Mouse (Mus musculus) splenic B cell, adult 2 months (primary cell): ENCODE measurements around the gene Trak1.
A peak's percentile ranks its signal among the peaks of the same experiment; 100 is the strongest.

ENCODE experiments used
- DNase-seq: peaks from one replicate; pipeline ENCODE4 v3.0.0-alpha.2; 2011; ENCODE audit warnings: low read depth, low spot score
- H3K27me3 ChIP-seq: 2 replicates; pipeline ENCODE4 v1.6.1; 2012; ENCODE audit warnings: mild to moderate bottlenecking, low read length, moderate library complexity, mixed read lengths; ENCODE audit not compliant: control insufficient read depth, poor library complexity, insufficient read depth, severe bottlenecking
- H3K36me3 ChIP-seq: 2 replicates; pipeline ENCODE4 v1.6.1; 2012; ENCODE audit warnings: mild to moderate bottlenecking, low read length, moderate library complexity, mixed read lengths; ENCODE audit not compliant: control insufficient read depth, poor library complexity, insufficient read depth, severe bottlenecking

Trak1 gene

DNA sequence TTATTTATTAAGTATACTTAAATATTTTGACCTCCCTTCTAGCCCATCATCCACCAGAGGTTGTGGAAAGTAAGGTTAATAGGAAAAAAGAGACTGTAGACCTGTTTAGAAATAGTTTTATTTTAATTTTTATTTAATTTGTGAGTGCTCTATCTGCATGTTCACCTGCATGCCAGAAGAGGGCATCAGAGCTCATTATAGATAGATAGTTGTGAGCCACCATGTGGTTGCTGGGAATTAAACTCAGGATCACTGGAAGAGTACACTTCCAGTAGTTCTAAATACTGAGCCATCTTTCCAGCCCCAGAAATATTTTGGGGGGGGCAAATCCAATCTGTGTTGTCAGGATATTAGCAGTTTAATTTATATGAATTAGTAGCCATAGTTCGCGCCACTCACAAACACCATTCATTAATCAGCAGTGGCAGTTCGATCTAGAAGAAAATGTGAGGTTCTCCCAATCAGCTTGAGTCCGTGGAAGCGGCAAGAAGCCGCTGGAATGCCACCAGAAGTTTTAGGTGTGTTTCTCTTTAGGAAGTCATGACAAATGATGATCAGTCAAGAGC, 13.6 kb upstream of the Trak1 start:
- Histone ChIP-seq H3K27me3 (no peaks in the 10 kb centered on the region), H3K36me3 (no peaks in the 10 kb centered on the region)
- DNase-seq = peak; percentile 59

DNA sequence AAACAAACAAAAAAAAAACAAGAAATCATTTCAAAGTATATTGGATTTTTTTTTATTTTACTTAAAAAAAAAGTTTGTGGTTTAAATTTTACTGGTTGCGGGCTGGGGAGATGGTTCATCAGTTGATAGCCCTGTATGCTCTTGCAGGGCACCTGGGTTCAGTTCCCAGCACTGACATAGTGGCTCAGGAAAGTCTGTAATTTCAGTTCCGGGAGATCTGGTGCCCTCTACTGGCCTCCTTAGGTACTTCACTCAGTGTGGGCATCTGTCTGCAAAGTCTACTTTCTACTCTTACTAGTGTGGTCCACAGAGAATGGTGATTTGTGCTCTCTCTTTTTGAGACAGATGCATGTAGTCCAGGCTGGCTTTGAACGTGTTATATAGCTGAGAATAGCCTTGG, 12.9 kb upstream of the Trak1 start:
- DNase-seq = peak; percentile 82

DNA sequence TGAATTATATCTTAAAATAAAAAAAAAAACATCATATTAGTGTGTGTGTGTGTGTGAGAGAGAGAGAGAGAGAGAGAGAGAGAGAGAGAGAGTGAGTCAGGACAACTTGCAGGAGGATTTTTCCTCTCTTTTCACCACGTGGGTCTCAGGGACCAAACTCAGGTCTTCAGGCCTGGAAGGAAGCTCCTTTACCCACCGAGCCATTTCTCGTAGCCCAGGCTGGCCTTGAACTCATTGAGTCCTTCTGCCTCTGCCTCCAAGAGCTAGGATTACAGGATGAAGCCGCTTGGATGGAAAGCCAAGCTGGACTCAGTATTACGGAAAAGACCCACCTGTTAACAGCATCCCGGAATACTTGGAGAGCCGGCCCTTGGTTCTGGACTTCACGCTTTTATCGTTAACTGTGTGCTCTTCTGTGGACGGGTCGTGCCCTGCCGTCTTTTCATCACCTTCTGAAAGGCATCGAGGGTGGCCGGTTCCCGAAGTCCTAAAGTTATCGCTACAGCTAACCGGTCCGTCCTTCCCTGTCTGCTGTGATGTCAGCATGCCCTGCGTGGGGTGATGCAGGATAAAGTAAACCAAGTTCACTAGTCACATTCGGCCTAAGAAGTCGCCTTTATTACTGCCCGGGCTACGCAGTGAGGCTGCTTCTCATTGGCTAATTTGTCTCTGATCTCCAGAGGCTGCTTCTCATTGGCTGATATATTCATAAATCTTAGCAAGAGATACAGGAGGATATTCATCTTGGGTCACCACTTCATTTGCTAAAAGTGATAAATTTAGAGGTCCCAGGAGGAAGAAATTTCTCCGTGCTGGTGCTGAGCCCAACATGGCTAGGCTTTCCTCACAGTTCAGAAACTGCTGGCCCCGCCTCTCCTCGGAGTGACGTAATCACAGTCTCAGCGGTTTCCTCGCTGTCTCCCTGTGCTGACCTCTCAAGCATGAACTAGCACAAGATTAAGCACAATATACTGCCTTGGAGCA, 11.7 kb upstream of the Trak1 start:
- Histone ChIP-seq H3K27me3 (no peaks in the 10 kb centered on the region), H3K36me3 (no peaks in the 10 kb centered on the region)
- DNase-seq = peak; percentile 90

More for the DNA sequence above, 12.9 kb upstream of the Trak1 start:
- no peaks in the 10 kb centered on the region for H3K36me3 ChIP-seq
- H3K27me3 ChIP-seq = no peaks in the 10 kb centered on the region

DNA sequence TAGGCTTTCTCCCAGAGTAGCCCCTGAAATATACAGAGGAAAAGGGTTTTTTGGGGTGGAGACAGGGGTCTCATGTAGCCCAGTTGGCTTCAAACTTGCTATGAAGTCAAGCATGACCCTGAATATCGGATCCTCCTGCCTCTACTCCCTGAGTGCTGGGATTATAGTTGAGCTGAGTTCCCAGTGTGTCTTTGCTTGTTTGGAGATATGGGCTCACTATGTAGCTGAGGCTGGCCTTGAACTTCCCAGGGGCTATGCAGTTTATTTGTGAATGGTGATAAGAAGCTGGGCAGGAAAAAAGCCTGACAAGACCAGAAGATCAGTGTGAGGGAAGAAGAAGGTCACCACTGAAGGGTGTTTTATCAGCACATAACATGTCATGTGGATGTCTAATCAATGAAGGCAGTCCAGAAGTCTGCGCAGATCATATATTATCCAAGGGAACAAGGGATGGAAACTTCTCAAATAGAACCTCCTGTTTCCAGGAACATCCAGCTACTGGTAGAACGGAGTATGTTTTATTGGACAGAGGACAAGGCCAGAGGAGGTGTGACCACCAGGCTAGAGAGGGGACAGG, 10.9 kb upstream of the Trak1 start:
- Histone ChIP-seq H3K27me3 (no peaks in the 10 kb centered on the region), H3K36me3 (no peaks in the 10 kb centered on the region)
- no peak for DNase-seq

DNA sequence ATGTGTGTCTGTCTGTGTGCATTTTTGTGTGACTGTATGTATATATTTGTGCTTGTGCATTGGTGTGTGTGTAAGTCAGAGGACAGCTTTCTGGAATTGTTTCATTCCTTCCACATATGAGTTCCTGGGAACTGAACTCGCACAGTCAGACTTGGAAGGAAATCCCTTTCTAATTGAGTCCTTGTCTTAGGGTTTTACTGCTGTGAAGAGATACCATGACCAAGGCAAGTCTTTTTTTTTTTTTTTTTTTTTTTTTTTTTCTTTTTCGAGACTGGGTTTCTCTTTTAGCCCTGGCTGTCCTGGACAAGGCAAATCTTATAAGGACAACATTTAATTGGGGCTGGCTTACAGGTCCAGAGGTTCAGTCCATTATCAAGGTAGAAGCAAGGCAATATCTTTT, 6.0 kb upstream of the Trak1 start:
- H3K27me3 ChIP-seq = no peaks in the 10 kb centered on the region
- DNase-seq = no peak
- H3K36me3 ChIP-seq = no peaks in the 10 kb centered on the region

DNA sequence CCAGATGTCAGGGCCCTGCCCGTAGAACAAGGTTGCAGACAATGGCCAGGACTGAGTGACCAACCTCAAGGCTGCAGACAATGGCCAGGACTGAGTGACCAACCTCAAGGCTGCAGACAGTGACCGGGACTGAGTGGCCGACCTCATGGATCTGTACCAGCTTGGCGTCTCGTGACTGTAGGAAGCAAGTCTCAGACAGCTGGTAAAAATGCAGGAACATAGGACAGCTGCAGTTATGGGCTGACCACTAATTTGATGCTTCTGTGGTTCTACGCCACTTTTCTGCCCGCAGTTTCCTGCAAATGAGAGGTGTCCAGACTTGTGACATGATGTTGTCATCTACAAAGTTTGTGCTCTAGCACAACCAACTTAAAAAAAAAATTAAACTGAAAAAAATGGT, 4.1 kb upstream of the Trak1 start:
- no peaks in the 10 kb centered on the region for H3K36me3 ChIP-seq
- DNase-seq = no peak
- H3K27me3 ChIP-seq = no peaks in the 10 kb centered on the region

DNA sequence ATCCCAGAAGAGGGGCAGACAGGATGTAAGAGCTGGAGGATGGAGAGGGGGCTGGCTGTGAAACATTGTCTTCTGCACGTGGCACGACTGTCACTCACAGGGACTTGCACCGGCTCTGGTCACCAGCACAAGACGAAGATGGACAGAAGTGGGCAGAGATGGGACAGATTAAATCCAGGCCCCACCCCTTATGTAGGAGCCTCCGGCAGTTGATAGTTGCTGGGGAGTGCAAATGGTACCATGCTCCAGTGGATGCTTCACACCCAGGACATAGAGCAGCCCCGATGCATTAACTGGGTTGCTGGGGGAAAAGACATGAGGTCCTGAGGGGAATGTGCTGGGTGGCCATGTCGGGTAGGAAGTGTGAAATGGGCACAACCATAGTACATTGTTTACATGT, 2.1 kb upstream of the Trak1 start:
- H3K36me3 ChIP-seq = no peaks in the 10 kb centered on the region; the same call in 1 of the 2 replicates
- no peaks in the 10 kb centered on the region for H3K27me3 ChIP-seq
- DNase-seq = no peak

DNA sequence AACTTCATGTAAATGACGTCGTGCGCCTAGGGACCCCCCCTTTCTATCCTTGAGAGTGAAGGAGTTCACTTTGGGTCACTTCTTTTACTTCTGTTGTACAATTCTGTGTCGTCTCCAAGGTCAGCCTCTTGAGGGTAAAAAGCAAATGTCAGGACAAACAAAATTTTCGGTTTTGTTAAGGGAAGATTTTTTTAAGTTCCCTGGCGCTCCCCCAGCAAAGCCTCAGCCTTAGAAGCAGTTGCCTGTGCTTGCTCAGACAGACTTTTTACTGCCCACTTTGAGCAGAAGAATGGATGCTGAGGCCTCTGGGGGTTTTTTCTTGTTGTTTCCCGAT, 730 bp downstream of the Trak1 start:
- no peaks in the 10 kb centered on the region; the same call in 1 of the 2 replicates for H3K36me3 ChIP-seq
- H3K27me3 ChIP-seq = no peaks in the 10 kb centered on the region
- no peak for DNase-seq

DNA sequence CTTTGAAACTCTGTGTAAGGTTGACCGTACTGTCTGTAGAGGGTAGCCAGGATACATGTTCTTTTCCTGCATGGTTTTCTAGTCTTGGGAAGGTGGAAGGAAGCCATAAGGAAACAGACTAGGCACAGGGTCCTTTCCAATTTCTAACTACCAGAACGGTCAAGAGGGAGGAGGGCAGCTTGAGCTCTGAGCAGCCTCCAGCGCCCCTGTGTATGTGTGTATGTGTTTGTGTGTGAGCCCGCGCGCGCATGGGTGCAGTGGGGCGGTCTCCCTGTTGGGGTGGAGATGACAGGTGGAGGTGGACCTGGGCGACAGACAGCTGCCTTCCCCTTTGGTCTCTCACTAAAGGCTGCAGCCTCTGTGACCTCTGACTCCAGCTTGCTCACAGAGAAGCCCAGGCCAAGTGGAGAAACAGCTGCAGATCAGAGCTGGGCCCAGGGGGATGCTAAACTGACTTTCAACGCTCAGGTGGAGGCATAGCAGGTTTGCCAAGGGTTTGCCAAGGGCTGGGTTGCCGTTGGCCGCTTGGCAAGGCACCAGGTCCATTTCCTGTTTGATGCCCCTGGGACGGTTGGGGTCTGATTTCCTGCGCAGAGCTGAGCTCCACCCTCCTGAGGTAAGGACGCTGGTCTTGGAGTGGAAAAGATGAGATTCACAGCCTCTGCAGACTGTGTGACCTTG, 1.2 kb downstream of the Trak1 start:
- DNase-seq = peak; percentile 79

DNA sequence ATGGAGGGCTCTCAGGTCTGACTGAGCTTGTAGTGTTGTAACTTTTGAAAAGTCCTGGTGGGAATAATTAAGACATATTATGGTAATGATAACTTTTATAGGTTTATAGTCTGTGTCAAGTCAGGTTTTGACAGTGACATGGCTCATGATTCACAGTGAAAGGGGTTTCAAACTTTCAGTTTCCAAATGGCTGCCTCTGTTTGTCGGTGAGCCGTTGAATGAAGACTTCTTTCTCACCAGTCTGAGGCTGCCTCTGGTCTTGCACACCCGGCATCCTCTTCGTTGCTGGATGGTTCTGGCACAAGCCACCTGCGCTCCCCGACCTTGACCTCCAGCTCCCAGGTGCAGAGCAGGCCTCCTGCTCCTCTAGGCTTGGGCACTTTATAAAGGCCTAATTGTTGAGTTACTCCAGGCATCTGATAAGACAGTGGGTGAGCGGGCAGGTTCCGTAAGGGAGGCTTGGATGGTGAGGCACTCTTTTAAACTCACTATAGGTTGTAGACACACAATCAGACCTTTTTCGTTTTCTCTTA, 2.0 kb downstream of the Trak1 start:
- DNase-seq = peak; percentile 56

More for the DNA sequence above, 1.2 kb downstream of the Trak1 start:
- H3K36me3 ChIP-seq = no peaks in the 10 kb centered on the region; the same call in 1 of the 2 replicates
- H3K27me3 ChIP-seq = no peaks in the 10 kb centered on the region

DNA sequence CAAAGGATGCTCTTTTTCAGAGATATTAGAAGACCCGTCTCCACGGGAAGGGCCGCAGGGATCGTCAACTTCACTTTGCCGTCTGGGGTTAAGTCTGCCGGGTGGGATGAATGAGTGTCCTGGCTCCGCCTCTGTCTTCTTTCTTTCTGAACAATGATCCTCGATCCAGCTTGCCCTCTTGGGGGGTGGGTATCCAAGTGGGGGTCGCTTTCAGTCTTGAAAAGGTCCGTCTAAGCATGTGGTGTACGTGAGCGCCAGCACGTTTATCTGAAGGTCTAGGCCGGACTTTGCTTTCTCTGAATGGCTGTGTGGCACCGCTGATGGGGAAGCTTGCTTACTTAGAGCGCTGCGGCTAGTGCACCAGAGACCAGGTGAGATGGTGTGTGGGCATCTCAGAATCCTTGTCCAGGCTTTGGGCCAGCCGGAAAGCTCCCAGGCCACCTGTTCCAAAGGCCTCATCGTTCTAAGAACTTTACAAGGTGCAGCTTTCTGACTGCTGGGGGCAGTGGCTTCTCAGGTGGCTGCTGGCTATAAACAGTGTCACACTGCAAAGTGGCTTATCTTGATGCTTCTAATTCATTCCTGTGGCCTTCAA, 2.8 kb downstream of the Trak1 start:
- no peaks in the 10 kb centered on the region; the same call in 1 of the 2 replicates for H3K36me3 ChIP-seq
- H3K27me3 ChIP-seq = no peaks in the 10 kb centered on the region
- no peak for DNase-seq

More for the DNA sequence above, 2.0 kb downstream of the Trak1 start:
- H3K27me3 ChIP-seq = no peaks in the 10 kb centered on the region
- H3K36me3 ChIP-seq = no peaks in the 10 kb centered on the region; the same call in 1 of the 2 replicates

DNA sequence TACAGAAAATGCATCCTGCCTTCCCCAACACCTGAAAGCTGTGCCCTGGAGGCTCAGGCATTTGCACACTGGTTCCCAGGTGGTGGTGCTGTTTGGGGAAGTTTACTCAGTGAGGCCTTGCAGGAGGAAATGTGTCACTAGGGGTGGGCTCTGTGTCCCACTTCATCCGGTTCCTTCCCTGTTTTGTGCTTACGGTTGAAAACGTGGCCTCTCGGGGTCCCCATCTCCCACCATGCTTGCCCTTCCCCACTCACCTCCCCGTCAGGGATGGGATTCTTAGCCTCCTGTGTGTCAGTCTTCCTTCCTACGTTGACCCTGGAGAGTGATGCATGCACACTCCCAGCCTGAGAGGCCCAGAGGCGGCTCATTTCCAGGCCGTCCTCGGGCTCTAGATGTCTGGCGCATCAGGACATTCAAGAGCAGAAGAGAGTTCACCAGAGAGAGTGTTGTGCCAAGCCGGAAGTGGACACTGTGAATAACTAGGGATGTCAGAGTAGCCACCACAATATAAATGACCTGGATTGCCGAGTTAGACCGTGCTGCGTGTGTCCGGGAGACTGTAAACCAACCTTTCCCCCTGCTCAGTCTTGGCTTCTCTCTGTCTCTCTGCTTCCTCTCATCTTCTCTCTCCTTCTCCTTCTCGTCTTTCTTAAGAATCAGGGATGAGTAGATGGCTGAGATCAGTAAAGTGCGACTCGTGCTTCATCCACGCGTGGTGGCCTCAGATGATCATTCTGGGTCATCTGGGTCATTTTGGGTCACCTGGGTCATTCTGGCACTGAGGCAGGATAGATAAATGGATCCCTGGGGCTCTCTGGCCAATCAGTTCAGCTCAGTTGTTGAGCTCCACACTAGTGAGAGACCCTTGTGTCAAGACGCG, 4.0 kb downstream of the Trak1 start:
- Histone ChIP-seq H3K27me3 (no peaks in the 10 kb centered on the region), H3K36me3 (no peaks in the 10 kb centered on the region; the same call in 1 of the 2 replicates)
- peak; percentile 74 for DNase-seq

DNA sequence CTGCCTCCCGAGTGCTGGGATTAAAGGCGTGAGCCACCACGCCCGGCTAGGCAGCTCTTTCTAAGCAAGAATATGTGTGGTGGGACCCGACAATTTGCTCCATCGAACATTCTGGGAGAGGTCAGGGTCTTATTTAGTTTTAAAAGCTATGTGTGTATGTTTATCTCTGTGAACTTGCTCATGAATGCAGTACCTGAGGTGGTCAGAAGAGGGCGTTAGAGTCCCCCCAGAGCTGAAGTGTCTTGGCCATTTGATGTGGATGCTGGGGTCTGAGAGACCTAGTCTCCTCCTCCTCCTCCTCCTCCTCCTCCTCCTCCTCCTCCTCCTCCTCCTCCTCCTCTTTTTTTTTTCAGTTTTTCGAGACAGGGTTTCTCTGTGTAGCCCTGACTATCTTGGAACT, 5.2 kb downstream of the Trak1 start:
- peak; percentile 69 for DNase-seq
- Histone ChIP-seq H3K27me3 (no peaks in the 10 kb centered on the region), H3K36me3 (no peaks in the 10 kb centered on the region; the same call in 1 of the 2 replicates)
